Mouse (Mus musculus) cerebellum, adult 2 months (tissue): Measurements from ENCODE around the gene R3hdml.

ENCODE experiments used
- CTCF ChIP-seq: fragments of 200-500 bp; IDR thresholded peaks from 2 replicates; pipeline ENCODE4 v1.5.1; 2011; ENCODE audit warnings: low read depth, mild to moderate bottlenecking, control low read depth, low read length, moderate library complexity, borderline replicate concordance; ENCODE audit not compliant: insufficient read depth
- POLR2A ChIP-seq: fragments of 200-500 bp; IDR thresholded peaks from 2 replicates; pipeline ENCODE4 v1.6.1; 2011; ENCODE audit warnings: low read length, control low read depth, borderline replicate concordance; ENCODE audit not compliant: insufficient read depth

DNA sequence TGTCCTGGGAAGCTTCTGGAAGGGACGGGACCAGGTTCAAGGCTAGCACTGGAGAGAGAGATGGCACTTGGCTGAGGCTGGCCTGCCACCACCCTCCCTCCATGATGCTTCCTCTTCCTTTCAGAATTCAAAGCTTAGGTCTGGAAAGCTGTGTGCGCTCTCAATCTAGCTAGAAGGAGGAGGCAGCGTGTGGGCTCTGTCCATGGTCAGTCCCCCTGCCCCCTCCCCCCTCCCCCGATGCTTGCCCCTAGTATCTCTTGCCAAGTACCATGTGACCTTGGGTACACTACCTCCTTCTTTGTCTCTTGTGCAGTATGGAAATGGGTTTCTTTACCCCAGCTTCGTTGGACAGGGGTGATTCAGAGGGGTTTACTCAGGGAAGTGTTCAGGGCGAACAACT is 56.7 kb downstream of the R3hdml start:
- TF ChIP-seq POLR2A: no peak
- TF ChIP-seq CTCF: no peak
